Mouse (Mus musculus) brain, embryonic 14.5 days (tissue): ENCODE data around the gene Atg7.

Source experiments
- CTCF ChIP-seq: fragments of 200-500 bp; IDR thresholded peaks from 2 replicates; pipeline ENCODE4 v1.5.1; 2012; ENCODE audit warnings: inconsistent platforms, mild to moderate bottlenecking, moderate library complexity, borderline replicate concordance; ENCODE audit not compliant: insufficient read depth, insufficient read length; ENCODE audit errors: extremely low read depth
- POLR2A ChIP-seq: fragments of 200-500 bp; IDR thresholded peaks from 2 replicates; pipeline ENCODE4 v1.6.1; 2012; ENCODE audit warnings: mild to moderate bottlenecking, inconsistent platforms, borderline replicate concordance; ENCODE audit not compliant: poor library complexity, insufficient read depth, insufficient read length, severe bottlenecking; ENCODE audit errors: extremely low read depth

- TF ChIP-seq CTCF, result no peak
- no peak for TF ChIP-seq POLR2A
Observed at GRCm38 (mm10) chr6:114880798-114881197, 237.9 kb downstream of the Atg7 start.
